10 mouse cellular contexts compared by ENCODE assay signal in the genomic region with DNA sequence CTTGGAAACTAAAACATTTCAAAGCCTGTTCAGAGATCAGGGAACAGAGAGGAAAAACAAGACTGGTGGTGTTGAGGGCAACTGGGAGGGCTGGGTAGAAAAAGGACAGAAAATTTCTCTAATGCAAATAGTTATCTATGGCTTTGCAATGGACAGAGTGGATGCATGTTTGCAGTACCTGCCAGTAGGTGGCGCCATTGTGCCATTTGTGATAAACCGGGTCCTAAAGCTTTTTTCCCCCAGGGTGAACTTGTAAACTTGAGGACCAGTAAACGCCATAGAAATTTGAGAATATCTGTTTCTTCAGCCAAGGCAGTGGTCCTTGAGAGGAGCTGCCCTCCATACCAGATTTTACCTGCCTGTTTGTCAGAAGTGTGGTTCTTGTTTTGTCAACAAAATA. TPM values are rescaled to one million over a fixed set of nuclear protein-coding genes. Genes with fewer than 3 reads are reported as not detected.
DNase-seq lines count a peak whose midpoint lies in the region; ATAC-seq lines count a peak whose summit lies in the region.
"Had no signal": no experiment of that assay in that cellular context is flagged by ENCODE, and none has a peak within 500 bp of the region (broad histone marks: within the 10 kb centered on the region; RNA-seq: fewer than 3 reads in every experiment).

No protein-coding gene starts in this region.

- H3K4me1 ChIP-seq in forebrain, embryonic 14.5 days (ENCODE audit: control insufficient read depth, insufficient read depth, low read length) = peaks cover 3% of the 10 kb centered on the region; the same call in 1 of the 2 replicates

- no peaks in the 10 kb centered on the region for H3K36me3 ChIP-seq in forebrain, embryonic 14.5 days (ENCODE audit: control insufficient read depth, insufficient read depth, low read length)

- H3K27me3 ChIP-seq in forebrain, embryonic 14.5 days (replicated peaks; ENCODE audit: control insufficient read depth, insufficient read depth, low read length) = no peaks in the 10 kb centered on the region

- H3K9me3 ChIP-seq in forebrain, embryonic 14.5 days (replicated peaks; ENCODE audit: control insufficient read depth, low read length) = no peaks in the 10 kb centered on the region

- 2% methylated on average over 3 of the region's 3 CpGs for WGBS in forebrain, embryonic 14.5 days

- DNase-seq in heart, adult 11 months = peak; percentile 86
- no peak for DNase-seq in heart, adult 8-10 months (ENCODE audit: low spot score)
- peak; percentile 74 to 75 for DNase-seq in CD8-positive naive resting alpha-beta T cell, adult 2 months (ENCODE audit: low read depth in 2 of 2, low spot score in 2 of 2)
- peak; percentile 85 for DNase-seq in c-Kit-positive CD71-negative TER-119-negative erythroid progenitor cells, embryonic 14.5 days (ENCODE audit: low read depth)
- peak; percentile 88 for DNase-seq in forebrain, embryonic 14.5 days (ENCODE audit: low spot score)
- DNase-seq in kidney, postnatal 4 days = peak; percentile 87 to 88
- DNase-seq in spleen, postnatal 4 days (ENCODE audit: low spot score in 2 of 2) = peak; percentile 74 to 92

- H3K9ac ChIP-seq in forebrain, embryonic 14.5 days (ENCODE audit: low read length) = no peak overlapping the region

- H3K4me3 ChIP-seq in forebrain, embryonic 14.5 days (ENCODE audit: low read depth, low read length) = no peak overlapping the region

- peak; percentile 27; the same call in 1 of the 2 replicates for ATAC-seq in forebrain, embryonic 14.5 days
- peak; percentile 22; the same call in 1 of the 2 replicates for ATAC-seq in megakaryocyte, adult 5-6 weeks (ENCODE audit: poor library complexity, severe bottlenecking)

- H3K27ac ChIP-seq in forebrain, embryonic 14.5 days (ENCODE audit: low read depth, low read length) = no peak overlapping the region

- no peak overlapping the region for H3K4me2 ChIP-seq in forebrain, embryonic 14.5 days (ENCODE audit: low read length)

RNA-seq across cellular contexts. Expression of a gene that starts 10.1 kb away (rescaled TPM):
- total RNA-seq in heart, adult 8-10 months (2022) = 100 to 1,000 TPM; 259 to 343 (median 275) TPM
- 18.4 and 18.8 TPM in 2 replicates for polyA plus RNA-seq in forebrain, embryonic 14.5 days (2014; fragmentation: Nextera tagmentation; extraction: Ambion mirVana)
- 12.4 and 15.1 TPM in 2 replicates for total RNA-seq in megakaryocyte, adult 5-6 weeks (2015)
- 14.4 and 15.9 TPM in 2 replicates for total RNA-seq in megakaryocyte, adult 5-6 weeks (2017)

RNA-seq across cellular contexts. Expression of a gene that starts 10.8 kb away (rescaled TPM):
- total RNA-seq in heart, adult 8-10 months (2022) = under 1 TPM; 0.09 to 0.13 (median 0.12) TPM
- polyA plus RNA-seq in forebrain, embryonic 14.5 days (2014; fragmentation: Nextera tagmentation; extraction: Ambion mirVana) = 0.04 TPM in 1 of 2 replicates, not detected in the other
- total RNA-seq in megakaryocyte, adult 5-6 weeks (2015) = not detected in 2 replicates
- total RNA-seq in megakaryocyte, adult 5-6 weeks (2017) = not detected in 2 replicates
- total RNA-seq: left cerebral cortex, postnatal 10 days had no signal
- polyA plus RNA-seq: stomach, embryonic 16.5 days had no signal

Comparison
In these comparisons a context has a peak if more than half of its experiments do, and no peak if none do; other contexts are left out.
1. RNA of a gene that starts 10.1 kb away (total RNA-seq): 259 to 343 TPM in heart, adult 8-10 months; 12.4 to 15.9 TPM in megakaryocyte, adult 5-6 weeks; every median in the first group is over 10 times any median in the second.